Mouse (Mus musculus): Measurements from ENCODE around the gene Rps27a. TPM values are rescaled to one million over a fixed set of nuclear protein-coding genes. Genes with fewer than 3 reads are reported as not detected.

The Rps27a gene
- polyA plus RNA-seq, 1 experiment, result 3,072 TPM

DNA sequence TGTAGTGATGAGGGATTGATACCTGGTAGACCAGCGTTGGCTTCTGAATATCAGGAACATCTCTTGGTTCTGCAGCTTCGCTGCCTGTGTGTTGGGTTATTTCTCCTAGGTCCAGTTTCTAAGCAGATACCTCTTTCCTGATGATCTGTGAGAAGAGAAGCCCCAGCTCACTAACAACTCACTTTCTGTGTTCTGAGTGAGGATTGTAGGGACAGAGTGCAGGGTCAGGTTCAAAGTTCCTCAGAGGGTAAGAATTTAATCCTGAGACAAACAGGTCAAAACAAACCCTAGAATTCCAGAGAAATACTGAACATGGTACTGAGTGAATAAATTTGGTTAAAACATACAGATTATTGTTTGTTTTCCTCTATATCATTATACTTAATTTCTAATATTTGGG, 15.5 kb upstream of the Rps27a start:
- TF ChIP-seq CTCF (IDR thresholded peaks at IDR 0.05; ENCODE audit: low read depth, low read length) (no peak), POLR2A (IDR thresholded peaks at IDR 0.05; ENCODE audit: insufficient read depth, low read length) (no peak), EP300 (IDR thresholded peaks at IDR 0.05; ENCODE audit: insufficient read depth, low read depth, low read length) (no peak)
- H3K9ac ChIP-seq (ENCODE audit: low read depth, poor library complexity, severe bottlenecking), result no peak overlapping the region
- H3K4me3 ChIP-seq (ENCODE audit: low read depth, low read length), result no peak overlapping the region
- no peaks in the 10 kb centered on the region for H3K27me3 ChIP-seq (ENCODE audit: control insufficient read depth, insufficient read depth, low read length, poor library complexity, severe bottlenecking)
- H3K36me3 ChIP-seq (ENCODE audit: control insufficient read depth, insufficient read depth, low read length, poor library complexity, severe bottlenecking), result no peaks in the 10 kb centered on the region
- H3K9me3 ChIP-seq (replicated peaks; ENCODE audit: control insufficient read depth, insufficient read depth, low read length, poor library complexity, severe bottlenecking), result no peaks in the 10 kb centered on the region
- H3K4me1 ChIP-seq (ENCODE audit: control insufficient read depth, insufficient read depth, low read length), result no peaks in the 10 kb centered on the region
- H3K27ac ChIP-seq (ENCODE audit: insufficient read depth, low read length), result no peak overlapping the region

- TF ChIP-seq CTCF (IDR thresholded peaks at IDR 0.05; ENCODE audit: low read depth, low read length) (no peak), POLR2A (IDR thresholded peaks at IDR 0.05; ENCODE audit: insufficient read depth, low read length) (no peak), EP300 (IDR thresholded peaks at IDR 0.05; ENCODE audit: insufficient read depth, low read depth, low read length) (no peak)
- Histone ChIP-seq H3K36me3 (ENCODE audit: control insufficient read depth, insufficient read depth, low read length, poor library complexity, severe bottlenecking) (no peaks in the 10 kb centered on the region), H3K4me1 (ENCODE audit: control insufficient read depth, insufficient read depth, low read length) (no peaks in the 10 kb centered on the region), H3K9me3 (replicated peaks; ENCODE audit: control insufficient read depth, insufficient read depth, low read length, poor library complexity, severe bottlenecking) (no peaks in the 10 kb centered on the region), H3K27ac (ENCODE audit: insufficient read depth, low read length) (no peak overlapping the region), H3K4me3 (ENCODE audit: low read depth, low read length) (no peak overlapping the region), H3K27me3 (ENCODE audit: control insufficient read depth, insufficient read depth, low read length, poor library complexity, severe bottlenecking) (no peaks in the 10 kb centered on the region), H3K9ac (ENCODE audit: low read depth, poor library complexity, severe bottlenecking) (no peak overlapping the region)
These were observed 13.1 kb upstream of the Rps27a start for GRCm38 (mm10) chr11:29560990-29561389.

DNA sequence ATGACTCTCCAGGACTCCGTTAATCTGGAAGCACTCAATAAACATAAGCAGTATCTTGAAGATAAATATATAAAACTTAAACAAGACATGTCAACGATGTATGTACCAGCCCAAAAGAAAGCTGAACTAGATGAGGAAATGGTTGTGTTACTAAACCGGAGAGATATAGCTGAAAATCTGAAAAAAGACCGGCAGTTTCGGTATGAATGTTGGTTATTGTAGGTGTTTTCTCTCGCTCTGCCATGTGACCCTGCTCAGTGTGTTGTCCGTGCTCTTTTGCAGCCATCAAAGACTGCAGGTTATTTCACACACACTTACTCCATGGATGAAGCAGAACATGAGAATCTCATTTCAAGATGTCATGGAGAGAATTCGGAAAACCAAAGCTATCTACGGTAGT, 12.5 kb upstream of the Rps27a start:
- TF ChIP-seq POLR2A (IDR thresholded peaks at IDR 0.05; ENCODE audit: insufficient read depth, low read length), result no peak
- no peak for TF ChIP-seq CTCF (IDR thresholded peaks at IDR 0.05; ENCODE audit: low read depth, low read length)
- no peak for TF ChIP-seq EP300 (IDR thresholded peaks at IDR 0.05; ENCODE audit: insufficient read depth, low read depth, low read length)
- Histone ChIP-seq H3K27ac (ENCODE audit: insufficient read depth, low read length) (no peak overlapping the region), H3K4me1 (ENCODE audit: control insufficient read depth, insufficient read depth, low read length) (no peaks in the 10 kb centered on the region), H3K9me3 (replicated peaks; ENCODE audit: control insufficient read depth, insufficient read depth, low read length, poor library complexity, severe bottlenecking) (no peaks in the 10 kb centered on the region), H3K36me3 (ENCODE audit: control insufficient read depth, insufficient read depth, low read length, poor library complexity, severe bottlenecking) (no peaks in the 10 kb centered on the region), H3K9ac (ENCODE audit: low read depth, poor library complexity, severe bottlenecking) (no peak overlapping the region), H3K27me3 (ENCODE audit: control insufficient read depth, insufficient read depth, low read length, poor library complexity, severe bottlenecking) (no peaks in the 10 kb centered on the region), H3K4me3 (ENCODE audit: low read depth, low read length) (no peak overlapping the region)

GRCm38 (mm10) chr11:29549425-29549778, 1.5 kb upstream of the Rps27a start:
- H3K4me3 ChIP-seq (ENCODE audit: low read depth, low read length), result no peak overlapping the region
- H3K27me3 ChIP-seq (ENCODE audit: control insufficient read depth, insufficient read depth, low read length, poor library complexity, severe bottlenecking), result no peaks in the 10 kb centered on the region
- no peaks in the 10 kb centered on the region for H3K4me1 ChIP-seq (ENCODE audit: control insufficient read depth, insufficient read depth, low read length)
- no peaks in the 10 kb centered on the region for H3K9me3 ChIP-seq (replicated peaks; ENCODE audit: control insufficient read depth, insufficient read depth, low read length, poor library complexity, severe bottlenecking)
- H3K27ac ChIP-seq (ENCODE audit: insufficient read depth, low read length), result no peak overlapping the region
- H3K36me3 ChIP-seq (ENCODE audit: control insufficient read depth, insufficient read depth, low read length, poor library complexity, severe bottlenecking), result peaks cover 29% of the 10 kb centered on the region
- no peak overlapping the region; the same call in 1 of the 2 replicates for H3K9ac ChIP-seq (ENCODE audit: low read depth, poor library complexity, severe bottlenecking)
- no peak for TF ChIP-seq EP300 (IDR thresholded peaks at IDR 0.05; ENCODE audit: insufficient read depth, low read depth, low read length)
- no peak for TF ChIP-seq POLR2A (IDR thresholded peaks at IDR 0.05; ENCODE audit: insufficient read depth, low read length)
- TF ChIP-seq CTCF (IDR thresholded peaks at IDR 0.05; ENCODE audit: low read depth, low read length), result no peak

DNA sequence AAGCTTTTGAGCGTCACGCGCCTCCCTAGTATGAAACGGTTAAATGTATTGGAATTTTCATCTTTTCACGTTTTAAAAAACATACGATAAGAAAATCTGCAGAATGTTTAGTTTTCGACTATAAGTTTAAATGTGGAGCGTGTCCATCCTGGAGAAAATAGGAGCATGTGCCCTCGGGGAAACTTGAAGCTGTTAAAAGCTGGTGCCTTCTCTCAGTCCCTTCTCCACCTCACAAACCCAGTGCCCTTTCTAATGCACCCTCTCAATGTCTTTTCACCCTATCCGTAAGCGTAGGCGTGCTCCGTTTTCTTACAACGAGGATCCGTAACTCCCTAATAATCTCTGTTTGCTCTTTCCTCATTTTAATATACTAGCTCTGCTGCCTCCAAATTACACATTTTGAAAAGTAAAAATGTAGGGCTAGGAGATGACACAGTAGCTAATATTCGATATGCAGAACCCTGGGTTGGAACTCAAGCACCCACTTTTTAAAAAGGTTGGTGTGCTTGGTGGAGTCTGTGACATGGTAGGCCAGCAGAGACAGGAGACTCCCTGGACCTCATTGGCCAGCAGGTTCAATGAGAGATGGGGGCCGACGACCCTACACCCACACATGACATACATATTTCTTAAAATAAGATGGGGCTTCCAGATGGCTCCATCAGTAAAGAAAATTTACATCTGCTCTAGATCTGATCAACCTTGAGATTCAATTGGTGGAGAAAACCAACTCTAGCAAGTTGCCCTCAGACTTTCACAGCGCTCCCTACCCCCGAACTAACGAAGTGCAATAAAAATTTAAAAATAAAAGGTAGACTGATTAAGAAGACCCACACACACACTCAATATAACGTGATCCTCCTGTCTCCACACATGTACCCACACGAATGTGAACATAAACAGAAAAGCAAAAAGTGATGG, 855 bp upstream of the Rps27a start:
- no peaks in the 10 kb centered on the region for H3K27me3 ChIP-seq (ENCODE audit: control insufficient read depth, insufficient read depth, low read length, poor library complexity, severe bottlenecking)
- peaks cover 35% of the 10 kb centered on the region for H3K36me3 ChIP-seq (ENCODE audit: control insufficient read depth, insufficient read depth, low read length, poor library complexity, severe bottlenecking)
- no peaks in the 10 kb centered on the region for H3K9me3 ChIP-seq (replicated peaks; ENCODE audit: control insufficient read depth, insufficient read depth, low read length, poor library complexity, severe bottlenecking)
- H3K4me1 ChIP-seq (ENCODE audit: control insufficient read depth, insufficient read depth, low read length), result no peaks in the 10 kb centered on the region
- H3K9ac ChIP-seq (ENCODE audit: low read depth, poor library complexity, severe bottlenecking), result peak overlapping the region; percentile 98
- peak overlapping the region; percentile 76 for H3K27ac ChIP-seq (ENCODE audit: insufficient read depth, low read length)
- TF ChIP-seq CTCF (IDR thresholded peaks at IDR 0.05; ENCODE audit: low read depth, low read length) (no peak), POLR2A (IDR thresholded peaks at IDR 0.05; ENCODE audit: insufficient read depth, low read length) (no peak), EP300 (IDR thresholded peaks at IDR 0.05; ENCODE audit: insufficient read depth, low read depth, low read length) (no peak)
- peak overlapping the region; percentile 99 for H3K4me3 ChIP-seq (ENCODE audit: low read depth, low read length)

DNA sequence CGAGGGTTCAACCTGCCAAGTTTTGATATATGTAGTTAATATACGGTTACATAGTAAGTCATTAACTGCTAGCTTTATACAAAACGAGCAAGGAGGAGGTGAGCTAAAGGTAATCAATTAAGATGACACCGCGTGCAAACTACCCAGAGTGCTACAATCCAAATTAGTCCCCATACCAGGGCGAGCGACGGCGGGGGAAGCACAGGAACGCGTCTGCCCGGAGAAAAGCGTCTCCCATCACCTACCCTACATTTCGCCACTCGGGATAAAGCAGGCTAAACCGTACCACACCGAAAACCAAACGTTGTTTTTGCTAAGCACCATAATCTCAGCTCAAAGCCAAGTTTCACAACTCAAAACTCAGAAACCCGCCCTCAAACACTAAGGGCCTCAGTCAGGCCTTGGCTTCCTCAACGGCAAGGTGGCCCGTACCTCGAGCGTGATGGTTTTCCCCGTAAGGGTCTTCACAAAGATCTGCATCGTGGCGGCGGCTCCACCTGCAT, 609 bp downstream of the Rps27a start:
- Histone ChIP-seq H3K4me1 (ENCODE audit: control insufficient read depth, insufficient read depth, low read length) (no peaks in the 10 kb centered on the region), H3K27me3 (ENCODE audit: control insufficient read depth, insufficient read depth, low read length, poor library complexity, severe bottlenecking) (no peaks in the 10 kb centered on the region), H3K36me3 (ENCODE audit: control insufficient read depth, insufficient read depth, low read length, poor library complexity, severe bottlenecking) (peaks cover 37% of the 10 kb centered on the region), H3K4me3 (ENCODE audit: low read depth, low read length) (peak overlapping the region; percentile 97), H3K9ac (ENCODE audit: low read depth, poor library complexity, severe bottlenecking) (peak overlapping the region; percentile 98), H3K9me3 (replicated peaks; ENCODE audit: control insufficient read depth, insufficient read depth, low read length, poor library complexity, severe bottlenecking) (no peaks in the 10 kb centered on the region), H3K27ac (ENCODE audit: insufficient read depth, low read length) (peak overlapping the region; percentile 52)
- TF ChIP-seq EP300 (IDR thresholded peaks at IDR 0.05; ENCODE audit: insufficient read depth, low read depth, low read length) (no peak), POLR2A (IDR thresholded peaks at IDR 0.05; ENCODE audit: insufficient read depth, low read length) (no peak), CTCF (IDR thresholded peaks at IDR 0.05; ENCODE audit: low read depth, low read length) (no peak)

Measured in ES-Bruce4 (cell line).